14 mouse cellular contexts compared by ENCODE assay signal in genomic region chr4:97486354-97486753, GRCm38 (mm10).
DNase-seq lines count a peak whose midpoint lies in the region; ATAC-seq lines count a peak whose summit lies in the region.
"Had no signal": no experiment of that assay in that cellular context is flagged by ENCODE, and none has a peak within 500 bp of the region (broad histone marks: within the 10 kb centered on the region; RNA-seq: fewer than 3 reads in every experiment).

No protein-coding gene starts in this region.

- peak; percentile 3 to 5 for DNase-seq in cerebellum, postnatal 10 days
- DNase-seq in cerebellum, postnatal 4 days (ENCODE audit: low spot score in 2 of 2): no peak
- peak; percentile 25 for DNase-seq in limb, embryonic 11.5 days (ENCODE audit: low spot score)
- DNase-seq in limb, embryonic 10.5 days (ENCODE audit: low spot score): no peak
- DNase-seq: cerebellum, postnatal 14 days; gastrocnemius, postnatal 25 days; heart, postnatal 36 days; thymus, postnatal 25 days had no signal

- H3K36me3 ChIP-seq in limb, embryonic 11.5 days (ENCODE audit: control insufficient read depth, insufficient read depth, low read length): no peaks in the 10 kb centered on the region
- H3K36me3 ChIP-seq in limb, embryonic 10.5 days: no peaks in the 10 kb centered on the region
- no peaks in the 10 kb centered on the region for H3K36me3 ChIP-seq in intestine, embryonic 16.5 days (ENCODE audit: control insufficient read depth, insufficient read depth, low read length)
- H3K36me3 ChIP-seq in neural tube, embryonic 13.5 days: no peaks in the 10 kb centered on the region
- no peaks in the 10 kb centered on the region for H3K36me3 ChIP-seq in liver, embryonic 12.5 days
- H3K36me3 ChIP-seq: midbrain, embryonic 10.5 days had no signal

- H3K9me3 ChIP-seq in limb, embryonic 11.5 days (ENCODE audit: control insufficient read depth, low read length): no peaks in the 10 kb centered on the region
- H3K9me3 ChIP-seq in limb, embryonic 10.5 days (replicated peaks): no peaks in the 10 kb centered on the region
- H3K9me3 ChIP-seq in intestine, embryonic 16.5 days (ENCODE audit: control insufficient read depth, low read length): no peaks in the 10 kb centered on the region
- no peaks in the 10 kb centered on the region for H3K9me3 ChIP-seq in neural tube, embryonic 13.5 days
- H3K9me3 ChIP-seq in liver, embryonic 12.5 days (replicated peaks): no peaks in the 10 kb centered on the region
- H3K9me3 ChIP-seq: midbrain, embryonic 10.5 days had no signal

- no peak overlapping the region for H3K4me2 ChIP-seq in limb, embryonic 11.5 days (ENCODE audit: low read depth, severe bottlenecking)
- no peak overlapping the region for H3K4me2 ChIP-seq in intestine, embryonic 16.5 days (ENCODE audit: low read depth, low read length)
- H3K4me2 ChIP-seq in neural tube, embryonic 13.5 days: no peak overlapping the region
- H3K4me2 ChIP-seq in liver, embryonic 12.5 days: no peak overlapping the region

- no peak overlapping the region for H3K9ac ChIP-seq in limb, embryonic 11.5 days (ENCODE audit: low read length)
- no peak overlapping the region for H3K9ac ChIP-seq in intestine, embryonic 16.5 days (ENCODE audit: low read depth, low read length)
- H3K9ac ChIP-seq in neural tube, embryonic 13.5 days: no peak overlapping the region
- H3K9ac ChIP-seq in liver, embryonic 12.5 days: no peak overlapping the region
- H3K9ac ChIP-seq: liver, embryonic 14.5 days had no signal

- no peaks in the 10 kb centered on the region for H3K27me3 ChIP-seq in limb, embryonic 11.5 days (ENCODE audit: control insufficient read depth, insufficient read depth, low read length)
- H3K27me3 ChIP-seq in limb, embryonic 10.5 days (ENCODE audit: low read depth, poor library complexity, severe bottlenecking): no peaks in the 10 kb centered on the region; the same call in 1 of the 2 replicates
- no peaks in the 10 kb centered on the region for H3K27me3 ChIP-seq in intestine, embryonic 16.5 days (replicated peaks; ENCODE audit: control insufficient read depth, insufficient read depth, low read length)
- H3K27me3 ChIP-seq in neural tube, embryonic 13.5 days: no peaks in the 10 kb centered on the region
- H3K27me3 ChIP-seq in liver, embryonic 12.5 days (replicated peaks): no peaks in the 10 kb centered on the region

- no peak overlapping the region for H3K27ac ChIP-seq in limb, embryonic 11.5 days (replicated peaks; ENCODE audit: low read depth, low read length)
- no peak overlapping the region for H3K27ac ChIP-seq in limb, embryonic 10.5 days
- H3K27ac ChIP-seq in intestine, embryonic 16.5 days (ENCODE audit: low read length): no peak overlapping the region
- peak overlapping the region; percentile 38; the same call in 1 of the 2 replicates for H3K27ac ChIP-seq in neural tube, embryonic 13.5 days (replicated peaks)
- no peak overlapping the region for H3K27ac ChIP-seq in liver, embryonic 12.5 days
- H3K27ac ChIP-seq: liver, embryonic 14.5 days; midbrain, embryonic 10.5 days had no signal

- ATAC-seq in limb, embryonic 11.5 days (ENCODE audit: insufficient number of reproducible peaks, low FRiP score, low TSS enrichment, low read depth): 0 out of 2 replicates have a peak, but pooled peaks have one; percentile 24
- peak; percentile 76 for ATAC-seq in intestine, embryonic 16.5 days
- peak; percentile 93 for ATAC-seq in neural tube, embryonic 13.5 days (ENCODE audit: low read depth)
- no peak for ATAC-seq in cerebellum, adult (ENCODE audit: insufficient number of reproducible peaks, low FRiP score, low TSS enrichment)
- ATAC-seq in liver, embryonic 12.5 days: no peak

- WGBS in limb, embryonic 11.5 days: 26% methylated on average over 10 of the region's 10 CpGs
- WGBS in limb, embryonic 10.5 days: 37% methylated on average over 10 of the region's 10 CpGs
- WGBS in intestine, embryonic 16.5 days: 34% methylated on average over 10 of the region's 10 CpGs
- WGBS in neural tube, embryonic 13.5 days: 17% methylated on average over 10 of the region's 10 CpGs
- 65% methylated on average over 10 of the region's 10 CpGs for WGBS in liver, embryonic 12.5 days (ENCODE audit: insufficient replicate concordance)

- no peak overlapping the region for H3K4me3 ChIP-seq in limb, embryonic 11.5 days (ENCODE audit: low read depth, low read length)
- no peak overlapping the region for H3K4me3 ChIP-seq in limb, embryonic 10.5 days
- H3K4me3 ChIP-seq in intestine, embryonic 16.5 days (ENCODE audit: low read length): no peak overlapping the region
- H3K4me3 ChIP-seq in neural tube, embryonic 13.5 days: no peak overlapping the region
- H3K4me3 ChIP-seq in liver, embryonic 12.5 days: no peak overlapping the region
- H3K4me3 ChIP-seq: midbrain, embryonic 10.5 days had no signal

- peaks cover 18% of the 10 kb centered on the region for H3K4me1 ChIP-seq in limb, embryonic 11.5 days (ENCODE audit: control insufficient read depth, insufficient read depth, low read length)
- H3K4me1 ChIP-seq in limb, embryonic 10.5 days: peaks cover 41% of the 10 kb centered on the region
- H3K4me1 ChIP-seq in intestine, embryonic 16.5 days (ENCODE audit: control insufficient read depth, insufficient read depth, low read length): peaks cover 6% of the 10 kb centered on the region; the same call in 1 of the 2 replicates
- peaks cover 23% of the 10 kb centered on the region for H3K4me1 ChIP-seq in neural tube, embryonic 13.5 days (replicated peaks)
- H3K4me1 ChIP-seq in liver, embryonic 12.5 days: no peaks in the 10 kb centered on the region
- H3K4me1 ChIP-seq: midbrain, embryonic 10.5 days had no signal

Comparison
In these comparisons a context has a peak if more than half of its experiments do, and no peak if none do; other contexts are left out.
1. DNase-seq: peak in cerebellum, postnatal 10 days (2 of 2) and limb, embryonic 11.5 days (single experiment); none in cerebellum, postnatal 4 days (0 of 2) and limb, embryonic 10.5 days (single experiment).
2. ATAC-seq: peak in limb, embryonic 11.5 days (single experiment), intestine, embryonic 16.5 days (single experiment) and neural tube, embryonic 13.5 days (single experiment); none in cerebellum, adult (single experiment) and liver, embryonic 12.5 days (single experiment).